Mouse (Mus musculus): ENCODE results near the gene Stmnd1.

DNA sequence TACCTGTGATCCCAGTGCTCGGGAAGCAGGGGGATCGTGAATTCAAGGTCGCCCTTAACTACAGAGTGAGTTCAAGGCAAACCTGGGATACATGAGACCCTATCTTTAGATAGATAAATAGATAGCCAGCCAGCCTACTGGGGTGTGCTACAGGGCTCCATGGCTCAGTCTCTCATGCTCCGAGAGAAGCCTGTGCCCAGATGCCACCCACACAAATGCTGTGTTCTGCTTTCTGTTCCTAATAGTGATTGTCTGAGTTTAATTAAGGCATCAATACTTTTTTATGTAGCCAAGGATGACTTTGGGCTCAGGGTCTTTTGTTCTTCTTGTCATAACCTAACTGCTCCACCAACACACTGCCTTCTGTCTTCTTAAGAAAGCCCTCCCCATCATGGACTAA, 2.2 kb downstream of the Stmnd1 start:
- TF ChIP-seq CTCF (IDR thresholded peaks at IDR 0.05; ENCODE audit: control insufficient read depth, insufficient read depth, low read length) (no peak), POLR2A (IDR thresholded peaks at IDR 0.05; ENCODE audit: borderline replicate concordance, control insufficient read depth, low read depth, low read length) (no peak)

Data from bone marrow, adult 2 months (tissue).